16 mouse cellular contexts compared by ENCODE assay signal in genomic region chr12:28710566-28711185, GRCm38 (mm10). TPM values are rescaled to one million over a fixed set of nuclear protein-coding genes. Genes with fewer than 3 reads are reported as not detected.
DNase-seq lines count a peak whose midpoint lies in the region; ATAC-seq lines count a peak whose summit lies in the region.
"Had no signal": no experiment of that assay in that cellular context is flagged by ENCODE, and none has a peak within 500 bp of the region (broad histone marks: within the 10 kb centered on the region; RNA-seq: fewer than 3 reads in every experiment).

No protein-coding gene starts in this region.

- DNase-seq in layer of hippocampus, adult 11-12 months (ENCODE audit: low spot score): peak; percentile 62
- no peak for DNase-seq in layer of hippocampus, adult 9-10 months (ENCODE audit: low spot score)
- peak; percentile 56 to 93 for DNase-seq in left cerebral cortex, adult 8-10 months (ENCODE audit: low spot score in 2 of 2)
- peak; percentile 81 for DNase-seq in right cerebral cortex, postnatal 25 days
- DNase-seq in spleen, adult 12 weeks (ENCODE audit: low spot score): no peak
- no peak for DNase-seq in cerebellum, adult 11-12 months
- no peak for DNase-seq in thymus, postnatal 25 days
- DNase-seq: adrenal gland, adult 2 months; B cell, adult 2 months; cerebellum, adult 18-20 months; kidney, adult 9 months; spleen, adult 18-20 months; thymus, adult 2 months had no signal

- 62% methylated on average over 22 of the region's 22 CpGs for WGBS in hindbrain, embryonic 12.5 days

- H3K4me3 ChIP-seq in hindbrain, embryonic 12.5 days: no peak overlapping the region
- H3K4me3 ChIP-seq: embryonic facial prominence, embryonic 12.5 days; myocyte had no signal

- 0 out of 2 replicates have a peak, but pooled peaks cover 4% of the 10 kb centered on the region for H3K27me3 ChIP-seq in hindbrain, embryonic 12.5 days
- H3K27me3 ChIP-seq: embryonic facial prominence, embryonic 12.5 days had no signal

- H3K27ac ChIP-seq in hindbrain, embryonic 12.5 days: peak overlapping the region; percentile 58; the same call in 1 of the 2 replicates
- H3K27ac ChIP-seq: embryonic facial prominence, embryonic 12.5 days had no signal

- peaks cover 32% of the 10 kb centered on the region for H3K36me3 ChIP-seq in hindbrain, embryonic 12.5 days

- H3K4me1 ChIP-seq in hindbrain, embryonic 12.5 days: peaks cover under 1% of the 10 kb centered on the region; the same call in 1 of the 2 replicates
- H3K4me1 ChIP-seq: embryonic facial prominence, embryonic 12.5 days had no signal

- no peaks in the 10 kb centered on the region for H3K9me3 ChIP-seq in hindbrain, embryonic 12.5 days (replicated peaks)
- H3K9me3 ChIP-seq: embryonic facial prominence, embryonic 12.5 days had no signal

- ATAC-seq in hindbrain, embryonic 12.5 days (ENCODE audit: low FRiP score): peak; percentile 48

- H3K9ac ChIP-seq in hindbrain, embryonic 12.5 days: no peak overlapping the region
- H3K9ac ChIP-seq: embryonic facial prominence, embryonic 12.5 days had no signal

- no peak overlapping the region for H3K4me2 ChIP-seq in hindbrain, embryonic 12.5 days (replicated peaks)
- H3K4me2 ChIP-seq: embryonic facial prominence, embryonic 12.5 days had no signal

RNA-seq across cellular contexts. Expression of gene Adi1, which starts 35.6 kb away (rescaled TPM):
- polyA plus RNA-seq in hindbrain, embryonic 12.5 days (2016; fragmentation: Nextera tagmentation; extraction: Ambion mirVana): 40.3 and 46.3 TPM in 2 replicates
- total RNA-seq in left cerebral cortex, adult 8-10 months (2022): 10 to 100 TPM; 37.5 to 44.6 (median 41.2) TPM

RNA-seq across cellular contexts. Expression of gene Trappc12, which starts 39.6 kb away (rescaled TPM):
- 42.1 and 43.2 TPM in 2 replicates for polyA plus RNA-seq in hindbrain, embryonic 12.5 days (2016; fragmentation: Nextera tagmentation; extraction: Ambion mirVana)
- total RNA-seq in left cerebral cortex, adult 8-10 months (2022): 10 to 100 TPM; 67.0 to 72.8 (median 70.2) TPM

RNA-seq across cellular contexts. Expression of gene Eipr1, which starts 40.9 kb away (rescaled TPM):
- polyA plus RNA-seq in hindbrain, embryonic 12.5 days (2016; fragmentation: Nextera tagmentation; extraction: Ambion mirVana): 48.9 and 49.6 TPM in 2 replicates
- total RNA-seq in left cerebral cortex, adult 8-10 months (2022): 10 to 100 TPM; 57.1 to 65.8 (median 61.0) TPM

Comparison
In these comparisons a context has a peak if more than half of its experiments do, and no peak if none do; other contexts are left out.
1. DNase-seq: peak in layer of hippocampus, adult 11-12 months (single experiment), left cerebral cortex, adult 8-10 months (2 of 2) and right cerebral cortex, postnatal 25 days (single experiment); none in layer of hippocampus, adult 9-10 months (single experiment), spleen, adult 12 weeks (single experiment), cerebellum, adult 11-12 months (single experiment) and thymus, postnatal 25 days (single experiment).